Comparison of ENCODE assay signal across 13 mouse cellular contexts in the genomic region with DNA sequence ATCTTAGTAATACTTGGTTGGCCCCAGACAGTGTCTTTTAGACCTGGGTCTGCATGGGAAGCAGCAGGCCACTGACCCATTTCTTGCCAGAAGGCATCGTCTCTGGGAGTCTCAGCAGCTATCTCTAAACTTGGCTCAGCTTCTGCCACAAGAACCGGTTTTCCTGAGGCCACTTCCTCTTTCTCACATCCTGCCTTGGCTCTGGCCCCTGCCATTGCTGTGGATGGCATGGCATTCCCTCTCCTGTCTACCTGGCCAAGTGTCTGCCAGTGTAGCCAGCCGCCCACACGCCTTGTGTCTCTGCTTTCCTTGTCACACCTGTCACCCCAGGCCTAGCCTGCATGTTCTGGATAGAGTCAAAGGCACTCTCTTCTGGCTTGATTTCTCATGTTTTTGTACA. TPM values are rescaled to one million over a fixed set of nuclear protein-coding genes. Genes with fewer than 3 reads are reported as not detected.
DNase-seq lines count a peak whose midpoint lies in the region; ATAC-seq and TF ChIP-seq lines count a peak whose summit lies in the region.
"Had no signal": no experiment of that assay in that cellular context is flagged by ENCODE, and none has a peak within 500 bp of the region (broad histone marks: within the 10 kb centered on the region; RNA-seq: fewer than 3 reads in every experiment).

No protein-coding gene starts in this region.

- ATAC-seq in midbrain, embryonic 11.5 days (ENCODE audit: low FRiP score), result no peak

- H3K4me2 ChIP-seq in midbrain, embryonic 11.5 days, result no peak overlapping the region

- H3K9me3 ChIP-seq in midbrain, embryonic 11.5 days (ENCODE audit: control insufficient read depth, low read length), result no peaks in the 10 kb centered on the region

- WGBS in midbrain, embryonic 11.5 days, result 55% methylated on average over 4 of the region's 4 CpGs

- no peak overlapping the region for H3K27ac ChIP-seq in midbrain, embryonic 11.5 days (ENCODE audit: low read depth, low read length)
- H3K27ac ChIP-seq in gastrocnemius, adult 2 months, result no peak overlapping the region

- TF ChIP-seq CTCF in gastrocnemius, adult 2 months (IDR thresholded peaks at IDR 0.05), result no peak

- intact Hi-C loops in gastrocnemius, adult 2 months (cut with DNase I), result no loop called here

- no peak overlapping the region for H3K9ac ChIP-seq in midbrain, embryonic 11.5 days (ENCODE audit: low read length)

- no peaks in the 10 kb centered on the region for H3K36me3 ChIP-seq in midbrain, embryonic 11.5 days (ENCODE audit: control insufficient read depth, insufficient read depth, low read length)

- peak; percentile 2 for DNase-seq in adrenal gland, postnatal 10 days
- no peak for DNase-seq in adrenal gland, adult 8-10 months
- DNase-seq in layer of hippocampus, adult 11-12 months (ENCODE audit: low spot score), result peak; percentile 21
- no peak for DNase-seq in layer of hippocampus, postnatal 36 days
- peak; percentile 84 to 92 for DNase-seq in cerebellum, adult 18-20 months
- DNase-seq in kidney, postnatal 36 days, result peak; percentile 6 to 21
- no peak for DNase-seq in midbrain, embryonic 11.5 days (ENCODE audit: low spot score, missing footprints)
- no peak for DNase-seq in gastrocnemius, adult 2 months

- no peak overlapping the region for H3K4me3 ChIP-seq in midbrain, embryonic 11.5 days (ENCODE audit: low read depth, low read length)
- H3K4me3 ChIP-seq in gastrocnemius, adult 2 months, result no peak overlapping the region

- H3K27me3 ChIP-seq in midbrain, embryonic 11.5 days (ENCODE audit: control insufficient read depth, insufficient read depth, low read length), result no peaks in the 10 kb centered on the region

- peaks cover 20% of the 10 kb centered on the region for H3K4me1 ChIP-seq in midbrain, embryonic 11.5 days (ENCODE audit: control insufficient read depth, insufficient read depth, low read length)

RNA-seq across cellular contexts. Expression of gene Grxcr1, which starts 17.1 kb away (rescaled TPM):
- not detected for total RNA-seq in adrenal gland, postnatal 10 days (2021)
- not detected for total RNA-seq in adrenal gland, adult 8-10 months (2022)
- not detected for total RNA-seq in layer of hippocampus, postnatal 36 days (2021)
- not detected in 2 replicates for polyA plus RNA-seq in midbrain, embryonic 11.5 days (2014; fragmentation: Nextera tagmentation; extraction: Ambion mirVana)
- not detected for total RNA-seq in gastrocnemius, adult 2 months (2021)
- total RNA-seq: left cerebral cortex, postnatal 14 days; megakaryocyte-erythroid progenitor cell, adult 5-6 weeks had no signal
- polyA plus RNA-seq: C2C12; heart, embryonic 14.5 days; stomach, embryonic 14.5 days had no signal

Comparison
In these comparisons a context has a peak if more than half of its experiments do, and no peak if none do; other contexts are left out.
1. DNase-seq: peak in adrenal gland, postnatal 10 days (single experiment), layer of hippocampus, adult 11-12 months (single experiment), cerebellum, adult 18-20 months (2 of 2) and kidney, postnatal 36 days (2 of 2); none in adrenal gland, adult 8-10 months (single experiment), layer of hippocampus, postnatal 36 days (0 of 2), midbrain, embryonic 11.5 days (single experiment) and gastrocnemius, adult 2 months (single experiment).